Mouse (Mus musculus) CH12.LX (cell line): ENCODE measurements at regions not wholly inside any gene's neighbourhood (a gene's known extent, or its start where the extent isn't known, plus 50 kb on each side); places are given as distances from the start of the nearest gene placed in this dataset.

ENCODE experiments used
- CHD1 ChIP-seq: IDR thresholded peaks from 2 replicates; pipeline ENCODE4 v1.6.1; 2012; ENCODE audit warnings: low read depth, low read length, improper control_type of control experiment, inconsistent platforms
- CTCF ChIP-seq, 2 experiments: IDR thresholded peaks in 1 of 2; conservative IDR thresholded peaks in 1 of 2; 2 replicates each; pipeline ENCODE4 v1.5.1; 2011 to 2012; ENCODE audit warnings: low read depth in 2 of 2, low read length in 2 of 2, improper control_type of control experiment in 1 of 2, inconsistent platforms in 1 of 2, mild to moderate bottlenecking in 1 of 2, moderate library complexity in 1 of 2
- E2F4 ChIP-seq: IDR thresholded peaks from 2 replicates; pipeline ENCODE4 v1.6.1; 2011; ENCODE audit warnings: low read depth, low read length, improper control_type of control experiment; ENCODE audit not compliant: insufficient replicate concordance
- EP300 ChIP-seq: IDR thresholded peaks from 2 replicates; pipeline ENCODE4 v1.6.1; 2011; ENCODE audit warnings: low read length, improper control_type of control experiment
- GABPA ChIP-seq: IDR thresholded peaks from 2 replicates; pipeline ENCODE4 v1.6.1; 2012; ENCODE audit warnings: low read depth, low read length, improper control_type of control experiment, inconsistent platforms; ENCODE audit not compliant: insufficient replicate concordance
- POLR2A ChIP-seq: IDR thresholded peaks from 2 replicates; pipeline ENCODE4 v1.6.1; 2011; ENCODE audit warnings: low read depth, mild to moderate bottlenecking, improper control_type of control experiment, low read length
- RCOR1 ChIP-seq: conservative IDR thresholded peaks from 2 replicates; pipeline ENCODE4 v1.6.1; 2012; ENCODE audit warnings: low read depth, mild to moderate bottlenecking, inconsistent platforms, low read length, improper control_type of control experiment
- TBP ChIP-seq: conservative IDR thresholded peaks from 2 replicates; pipeline ENCODE4 v1.6.1; 2011; ENCODE audit warnings: low read depth, low read length, improper control_type of control experiment
- USF1 ChIP-seq: IDR thresholded peaks from 2 replicates; pipeline ENCODE4 v1.6.1; 2014; ENCODE audit warnings: low read depth, mild to moderate bottlenecking, inconsistent platforms, low read length, improper control_type of control experiment

GRCm38 (mm10) chr12:91948602-91949167, 99.7 kb upstream of the Sel1l start:
- TF ChIP-seq GABPA (no peak), TBP (no peak), CTCF (conservative IDR thresholded peaks at IDR 0.05 in 1 of 2, IDR thresholded peaks at IDR 0.05 in 1 of 2; ENCODE audit: low read depth in 2 of 2, low read length in 2 of 2) (no peak), RCOR1 (no peak), CHD1 (no peak), E2F4 (no peak), EP300 (no peak), POLR2A (no peak), USF1 (no peak)
